Mouse (Mus musculus): ENCODE measurements around the gene Ddx49.

DNA sequence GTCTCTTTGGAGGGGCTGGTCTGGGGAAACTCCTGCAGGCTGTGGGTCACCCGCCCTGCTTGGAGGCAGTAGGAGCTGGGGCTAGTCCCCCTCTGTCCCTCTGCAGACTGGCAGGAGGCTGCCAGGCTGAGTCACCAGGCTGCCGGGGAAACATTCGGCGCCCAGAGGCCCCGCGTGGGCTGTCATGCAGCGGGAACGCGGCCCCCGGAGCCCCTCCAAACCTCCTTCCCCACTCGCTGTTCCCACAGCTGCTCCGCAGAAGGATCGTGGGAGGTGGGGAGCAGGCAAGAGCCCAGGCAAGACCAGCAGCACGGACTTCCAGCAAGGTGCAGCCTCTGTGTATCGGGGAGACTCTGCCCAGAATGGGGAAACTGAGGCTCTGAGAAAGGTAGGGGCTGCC lies 24.1 kb downstream of the Ddx49 start:
- no peak for TF ChIP-seq CTCF (IDR thresholded peaks at IDR 0.05)
- no peak for TF ChIP-seq POLR2A (IDR thresholded peaks at IDR 0.05; ENCODE audit: insufficient read depth, low read depth, low read length)
- TF ChIP-seq EP300 (IDR thresholded peaks at IDR 0.05; ENCODE audit: insufficient read depth, low read depth, low read length): no peak

Data from heart, adult 2 months (tissue).